Mouse (Mus musculus) cerebellum, adult 11 months (tissue): Measurements from ENCODE around the gene Rhox3a2.
"Not testable (repeated sequence)": the region's sequence is repeated elsewhere in the genome, so short reads cannot be mapped to it uniquely, and the experiment has no call there.

Experiments used
- DNase-seq: peaks from one replicate; pipeline ENCODE4 v3.0.0; 2022

Rhox3a2 gene

DNA sequence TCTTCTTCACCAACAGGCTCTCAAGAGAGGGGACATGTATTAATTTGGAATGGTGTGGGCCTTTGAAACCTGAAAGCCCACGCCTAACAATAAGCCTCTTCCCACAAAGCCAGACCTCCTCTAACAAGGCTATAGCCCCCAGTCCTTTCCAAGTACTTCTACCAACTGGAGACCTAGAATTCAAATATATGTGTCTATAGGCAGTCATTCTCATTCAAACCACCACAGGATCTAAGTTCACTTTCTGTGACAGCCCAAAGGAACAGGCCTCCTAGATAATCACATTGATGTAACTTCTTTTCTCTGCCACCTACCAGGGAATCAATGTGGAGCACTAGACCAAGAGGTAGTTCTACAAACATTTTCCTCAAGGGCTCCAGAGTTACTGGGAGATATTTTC lies at the start of gene Rhox3a2:
Rhox3a2 (plus strand) TSS at position 301 of the 400 bp plus-strand sequence.
- not testable (repeated sequence) for DNase-seq

DNA sequence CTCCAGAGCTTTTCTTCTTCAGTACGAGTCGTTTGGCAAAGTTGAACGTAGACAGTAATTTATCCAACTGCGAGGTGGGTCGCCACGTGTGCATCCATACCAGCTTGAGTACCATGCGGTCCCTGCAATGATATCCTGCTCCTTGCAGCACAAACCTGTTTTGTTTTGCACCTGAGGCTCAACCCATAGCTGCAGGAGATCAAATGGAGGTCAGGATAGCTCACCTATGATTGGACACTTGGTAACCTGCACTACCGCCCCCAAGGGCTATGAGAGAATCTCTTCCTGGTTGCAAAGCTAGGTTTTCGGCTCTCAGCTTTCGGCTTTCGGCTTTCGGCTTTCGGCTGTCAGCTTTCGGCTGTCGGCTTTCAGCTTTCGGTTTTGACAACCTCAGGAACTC lies 10.7 kb downstream of the Rhox3a2 start, which contains the start of gene Rhox4a2:
Rhox4a2 (plus strand) TSS at position 301 of the 400 bp plus-strand sequence.
- DNase-seq, result not testable (repeated sequence)

DNA sequence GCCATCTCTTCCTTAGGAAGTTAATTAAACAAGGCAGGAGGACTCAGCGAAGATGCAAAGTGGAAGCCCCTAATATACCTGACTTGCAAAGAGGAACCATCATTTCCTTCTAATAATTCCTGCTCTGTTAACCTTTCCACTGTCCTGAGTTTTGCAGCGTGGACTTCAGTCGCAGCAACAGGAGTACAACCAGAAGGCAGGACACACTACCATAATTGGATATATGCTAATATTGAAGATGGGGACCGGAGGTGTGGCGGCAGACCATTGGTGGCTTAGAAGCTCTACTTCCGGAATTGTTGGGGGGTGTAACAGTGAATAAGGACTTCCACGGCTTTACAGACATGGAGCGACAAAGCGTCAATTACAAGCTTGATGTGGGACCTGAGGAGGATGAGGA lies 31.9 kb downstream of the Rhox3a2 start, which contains the start of gene Rhox2b:
Rhox2b (plus strand) TSS at position 301 of the 400 bp plus-strand sequence.
- DNase-seq, result not testable (repeated sequence)

- DNase-seq, result not testable (repeated sequence)
These were observed 52.4 kb downstream of the Rhox3a2 start, which contains the start of gene Rhox4b for GRCm38 (mm10) chrX:37432194-37432593. TSS of gene Rhox4b (plus strand) at chrX:37432494.
